Mouse (Mus musculus): ENCODE measurements around the gene Flvcr1.

- TF ChIP-seq CTCF (IDR thresholded peaks at IDR 0.05; ENCODE audit: low read depth, low read length) (peak; percentile 72), POLR2A (IDR thresholded peaks at IDR 0.05; ENCODE audit: extremely low read depth, insufficient read depth, low read length) (no peak)
Measured at GRCm38 (mm10) chr1:191075199-191075883, 49.4 kb upstream of the Flvcr1 start.

Measured in liver, adult 2 months (tissue).